Mouse (Mus musculus) heart, postnatal 36 days (tissue): ENCODE measurements around the gene Nek6. TPM values are rescaled to one million over a fixed set of nuclear protein-coding genes. Genes with fewer than 3 reads are reported as not detected.
A peak's percentile ranks its signal among the peaks of the same experiment; 100 is the strongest.

Experiments used
- DNase-seq, 2 experiments: peaks; one replicate each; pipeline ENCODE4 v3.0.0; 2021 to 2022
- intact Hi-C: fragments of 180-260 bp; cut with DNase I; formaldehyde crosslinking; loops from one replicate; pipeline ENCODE4 v1.15.1; 2025
- total RNA-seq, 2 experiments: library from RNA; stranded (reverse); gene quantifications; 2 replicates each; pipeline ENCODE4 v1.2.3; 2021

Gene Nek6
- 1 to 10 TPM; 4.0 to 4.7 TPM for total RNA-seq

GRCm38 (mm10) chr2:38511487-38512307 is at the start of gene Nek6:
TSS of gene Nek6 (plus strand) at chr2:38511643.
- intact Hi-C loops: loop anchor here (2.0 kb wide), 2 partner anchors 21 to 27 kb away; no protein-coding TSS in a partner anchor
- peak; percentile 67 to 83 for DNase-seq

- DNase-seq: no peak
- intact Hi-C loops: no loop called here
Measured at GRCm38 (mm10) chr2:38462323-38462722, 49.1 kb upstream of the Nek6 start.

- no peak for DNase-seq
- intact Hi-C loops: no loop called here
Measured at GRCm38 (mm10) chr2:38468845-38469244, 42.6 kb upstream of the Nek6 start.

GRCm38 (mm10) chr2:38471745-38472144 is 39.7 kb upstream of the Nek6 start:
- intact Hi-C loops: no loop called here
- DNase-seq: no peak

GRCm38 (mm10) chr2:38472829-38473228 is 38.6 kb upstream of the Nek6 start:
- no peak for DNase-seq
- intact Hi-C loops: no loop called here

GRCm38 (mm10) chr2:38476871-38477496 is 34.5 kb upstream of the Nek6 start:
- peak in 1 of 2 experiments; percentile 17 for DNase-seq
- intact Hi-C loops: no loop called here

- intact Hi-C loops: no loop called here
Measured at GRCm38 (mm10) chr2:38477497-38477873, 34.0 kb upstream of the Nek6 start.

GRCm38 (mm10) chr2:38478683-38479082 is 32.8 kb upstream of the Nek6 start:
- DNase-seq: no peak
- intact Hi-C loops: no loop called here

More at GRCm38 (mm10) chr2:38477497-38477873, 34.0 kb upstream of the Nek6 start:
- DNase-seq: no peak

- intact Hi-C loops: no loop called here
- DNase-seq: no peak
Measured at GRCm38 (mm10) chr2:38479541-38479940, 31.9 kb upstream of the Nek6 start.

GRCm38 (mm10) chr2:38481166-38481778 is 30.2 kb upstream of the Nek6 start:
- peak; percentile 19 to 34 for DNase-seq
- intact Hi-C loops: loop anchor here (5.0 kb wide), 1 partner anchor 66 kb away; no protein-coding TSS in a partner anchor

GRCm38 (mm10) chr2:38482122-38482521 is 29.3 kb upstream of the Nek6 start:
- DNase-seq: no peak
- intact Hi-C loops: loop anchor here (5.0 kb wide), 1 partner anchor 65 kb away; no protein-coding TSS in a partner anchor

GRCm38 (mm10) chr2:38483058-38483704 is 28.3 kb upstream of the Nek6 start:
- intact Hi-C loops: loop anchor here (5.0 kb wide), 1 partner anchor 64 kb away; no protein-coding TSS in a partner anchor
- peak in 1 of 2 experiments; percentile 18 for DNase-seq

GRCm38 (mm10) chr2:38484556-38484955 is 26.9 kb upstream of the Nek6 start:
- intact Hi-C loops: loop anchor here (2.0 to 5.0 kb wide), 2 partner anchors 26 to 63 kb away; partner anchors contain the start of gene Nek6
- peak in 1 of 2 experiments; percentile 26 for DNase-seq

GRCm38 (mm10) chr2:38485409-38485808 is 26.0 kb upstream of the Nek6 start:
- intact Hi-C loops: loop anchor here (2.0 kb wide), 1 partner anchor 25 kb away; the partner anchor contains the start of gene Nek6

GRCm38 (mm10) chr2:38485957-38486931 is 25.2 kb upstream of the Nek6 start:
- DNase-seq: peak; percentile 76 to 82
- intact Hi-C loops: loop anchor here (1.0 to 2.0 kb wide), 2 partner anchors 25 to 47 kb away; partner anchors contain the start of gene Nek6

More at GRCm38 (mm10) chr2:38485409-38485808, 26.0 kb upstream of the Nek6 start:
- DNase-seq: no peak

- no peak for DNase-seq
- intact Hi-C loops: no loop called here
Measured at GRCm38 (mm10) chr2:38497594-38497993, 13.8 kb upstream of the Nek6 start.

- intact Hi-C loops: no loop called here
- no peak for DNase-seq
Measured at GRCm38 (mm10) chr2:38501606-38502005, 9.8 kb upstream of the Nek6 start.

- intact Hi-C loops: no loop called here
- no peak for DNase-seq
Measured at GRCm38 (mm10) chr2:38502123-38502522, 9.3 kb upstream of the Nek6 start.

- DNase-seq: no peak
- intact Hi-C loops: no loop called here
Measured at GRCm38 (mm10) chr2:38502747-38503146, 8.7 kb upstream of the Nek6 start.
